Mouse (Mus musculus): ENCODE measurements around the gene Gm6993.

Gm6993 gene

GRCm38 (mm10) chr12:31232635-31233034 lies 7.9 kb upstream of the Gm6993 start:
- ChIA-PET POLR2A (interaction anchor here in 1 of 4 experiments (1.2 to 2.1 kb wide), 2 partner anchors 8 to 20 kb away, joined by 3 to 5 read pairs; no protein-coding TSS in a partner anchor), CTCF (no interaction called here)

DNA sequence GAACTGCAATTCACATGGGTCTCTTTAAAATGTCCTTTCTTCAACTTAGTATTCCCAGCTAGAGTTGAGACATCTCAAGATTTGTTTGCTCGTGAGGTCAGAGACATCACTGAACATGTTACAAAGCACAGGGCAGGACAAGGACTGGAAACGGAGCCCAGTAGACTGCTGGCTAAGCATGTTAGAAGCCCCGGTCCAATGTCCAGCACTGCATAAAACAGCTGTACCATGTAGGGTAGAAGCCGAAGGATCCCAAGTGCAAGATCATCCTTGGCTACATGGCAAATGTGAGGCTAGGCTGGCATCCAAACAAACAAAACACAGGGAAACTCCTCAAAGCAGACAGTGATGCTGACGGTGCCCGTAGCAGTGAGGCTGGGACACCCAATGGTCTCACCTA lies 5.6 kb upstream of the Gm6993 start:
- POLR2A ChIA-PET = interaction anchor here in 3 of 4 experiments (0.6 to 3.7 kb wide), 9 partner anchors 9 to 615 kb away, joined by 3 to 20 read pairs (median 4); partner anchors contain the start of gene Lamb1 (in 1 of the 3)
- CTCF ChIA-PET = interaction anchor here in 3 of 4 experiments (0.6 to 1.0 kb wide), 4 partner anchors 11 to 358 kb away, joined by 3 to 5 read pairs (median 4); no protein-coding TSS in a partner anchor

DNA sequence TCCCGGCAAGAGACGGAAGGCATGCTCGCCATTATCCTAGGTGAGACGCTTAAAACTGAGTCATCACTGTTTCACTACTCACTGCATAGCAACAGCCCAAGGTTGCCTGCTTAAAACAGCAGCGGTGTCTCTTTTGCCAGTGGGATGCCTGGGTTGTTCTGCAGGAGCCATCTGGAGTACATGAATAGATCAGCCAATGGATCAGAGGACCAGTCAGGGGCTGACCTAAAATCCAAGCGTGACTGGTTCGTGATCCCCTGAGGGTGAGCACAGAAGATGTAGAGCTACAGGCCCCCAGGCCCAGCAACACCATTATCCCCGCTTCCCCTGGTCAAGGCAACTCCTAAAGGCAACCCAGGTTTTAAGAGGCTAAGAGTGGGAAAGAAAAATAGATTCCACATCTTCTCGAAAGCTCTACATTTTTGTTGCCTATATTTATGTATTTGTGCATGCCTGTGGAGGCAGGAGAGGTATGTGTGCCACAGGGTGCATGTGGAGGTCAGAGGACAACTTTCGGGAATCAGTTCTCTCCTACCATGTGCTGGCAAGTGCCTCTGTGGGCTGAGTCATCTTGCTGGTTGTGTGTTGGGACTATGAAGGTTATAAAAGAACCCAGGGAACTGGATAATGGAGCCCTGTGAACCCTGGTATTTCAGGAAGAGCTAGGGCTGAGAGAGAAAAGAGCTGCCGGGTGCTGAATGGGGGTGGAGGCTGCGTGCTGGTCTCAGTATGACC lies 3.5 kb upstream of the Gm6993 start:
- POLR2A ChIA-PET = interaction anchor here in 3 of 4 experiments (0.9 to 3.7 kb wide), 7 partner anchors 11 to 17 kb away, joined by 3 to 20 read pairs (median 5); no protein-coding TSS in a partner anchor
- CTCF ChIA-PET = no interaction called here

DNA sequence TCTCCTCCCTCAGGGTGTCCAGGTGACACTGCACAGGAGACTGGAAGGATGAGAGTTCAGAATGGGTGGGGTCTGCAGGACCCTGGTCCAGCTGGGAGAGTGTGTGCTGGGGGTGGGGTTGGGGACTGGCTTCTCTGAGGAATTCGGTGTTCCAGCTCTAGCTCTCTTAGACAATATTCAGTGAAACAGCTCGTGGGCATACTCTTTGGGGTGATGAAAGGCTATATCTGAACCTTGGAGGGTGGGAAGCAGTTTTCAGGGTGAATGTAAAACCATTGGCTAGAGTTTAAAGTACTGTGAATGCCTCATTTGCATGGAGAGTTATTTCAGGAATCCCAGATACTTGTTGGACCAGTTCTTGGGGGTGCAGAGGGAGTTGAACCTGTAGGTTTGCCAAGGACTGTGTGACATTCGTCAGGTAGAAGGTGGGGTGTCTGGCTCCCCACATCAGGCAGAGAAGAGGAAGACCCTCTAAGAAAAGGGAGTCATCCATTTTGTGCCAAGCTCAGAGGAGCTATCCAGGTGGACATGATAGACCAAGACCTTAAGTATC lies 1.5 kb upstream of the Gm6993 start:
- ChIA-PET CTCF (interaction anchor here in 1 of 4 experiments (0.9 kb wide), 1 partner anchor 113 kb away, joined by 3 read pairs; no protein-coding TSS in a partner anchor), POLR2A (interaction anchor here in 3 of 4 experiments (0.5 to 2.6 kb wide), 9 partner anchors 10 to 28 kb away, joined by 3 to 14 read pairs (median 6); partner anchors contain the start of gene Lamb1 (in 1 of the 3))

DNA sequence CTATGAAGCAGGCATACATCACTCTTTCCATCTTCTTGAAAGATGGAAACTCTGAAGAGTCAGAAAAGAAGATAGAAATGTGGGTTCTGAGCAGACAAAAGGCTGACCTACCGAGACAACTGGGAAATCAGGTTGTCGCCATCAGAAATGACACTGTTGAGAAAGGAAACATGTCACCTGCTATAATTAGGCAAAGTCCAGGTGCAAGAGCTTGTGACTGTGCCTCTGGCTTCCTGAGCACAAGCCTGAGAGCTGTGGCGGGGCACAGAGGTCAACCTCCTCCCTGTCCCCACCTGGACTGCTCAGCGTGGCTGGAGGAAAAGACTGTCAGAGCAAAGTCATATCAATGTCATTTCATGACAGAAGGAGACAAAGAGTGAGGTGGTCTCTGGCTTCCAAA lies 772 bp upstream of the Gm6993 start:
- CTCF ChIA-PET = interaction anchor here in 2 of 4 experiments (0.9 kb wide), 2 partner anchors 72 to 114 kb away, joined by 3 read pairs; no protein-coding TSS in a partner anchor
- POLR2A ChIA-PET = interaction anchor here in 1 of 4 experiments (1.0 to 2.6 kb wide), 5 partner anchors 10 to 27 kb away, joined by 3 to 14 read pairs (median 6); partner anchors contain the start of gene Lamb1

DNA sequence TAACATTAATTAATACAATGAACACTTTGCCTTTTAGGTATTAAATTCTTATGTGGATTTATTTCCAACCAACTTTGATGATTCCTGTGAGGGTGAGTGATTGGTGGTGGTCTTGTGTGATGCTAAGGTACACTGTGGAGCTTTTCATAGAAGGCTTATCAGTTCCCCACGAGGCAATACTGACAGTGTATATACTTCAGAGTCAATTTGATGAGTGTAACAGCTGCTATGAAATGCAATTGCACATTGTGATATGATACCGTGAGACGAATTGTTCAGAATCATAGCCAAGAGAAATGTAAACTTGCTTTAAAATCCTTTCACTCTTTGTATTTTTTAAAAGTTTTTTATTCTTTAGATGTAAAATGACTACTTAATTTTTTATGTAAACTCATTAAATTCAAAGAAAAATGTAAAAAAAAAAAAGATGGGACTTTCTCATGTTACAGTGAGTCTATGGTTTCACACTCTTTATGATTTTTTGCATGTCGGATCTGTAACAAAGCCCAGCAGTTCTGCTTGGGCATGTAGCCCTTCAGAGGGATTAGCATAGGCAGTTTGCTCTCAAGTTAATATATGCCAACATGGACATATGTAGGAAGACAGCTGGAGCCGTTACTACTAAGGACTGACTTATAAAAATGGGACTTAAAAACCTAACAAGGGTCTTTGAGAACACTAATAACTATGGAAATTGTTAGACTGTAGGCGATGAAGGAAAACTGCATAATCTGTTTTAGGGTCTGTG lies 1.2 kb downstream of the Gm6993 start:
- ChIA-PET POLR2A (no interaction called here), CTCF (no interaction called here)

DNA sequence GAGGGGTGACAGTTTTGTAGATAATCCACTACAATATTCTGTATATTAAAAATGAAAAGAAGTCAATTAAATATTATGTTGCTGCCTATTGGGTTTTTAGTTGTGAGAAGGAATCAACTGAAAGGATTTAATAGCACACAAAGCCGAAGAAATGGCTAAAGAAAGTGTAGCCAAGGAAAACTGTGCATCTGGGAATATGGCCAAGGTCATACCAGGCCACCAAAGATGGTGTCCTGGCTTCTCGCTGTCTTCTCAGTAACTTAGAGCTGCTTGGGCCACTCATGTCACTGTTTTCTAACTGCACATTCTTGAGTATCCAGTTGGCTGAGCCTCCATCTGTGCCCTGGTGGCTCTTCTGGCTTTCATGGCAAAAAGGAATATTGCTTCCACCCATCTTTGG lies 3.4 kb downstream of the Gm6993 start:
- POLR2A ChIA-PET = interaction anchor here in 1 of 4 experiments (1.1 kb wide), 1 partner anchor 26 kb away, joined by 4 read pairs; no protein-coding TSS in a partner anchor
- CTCF ChIA-PET = no interaction called here

DNA sequence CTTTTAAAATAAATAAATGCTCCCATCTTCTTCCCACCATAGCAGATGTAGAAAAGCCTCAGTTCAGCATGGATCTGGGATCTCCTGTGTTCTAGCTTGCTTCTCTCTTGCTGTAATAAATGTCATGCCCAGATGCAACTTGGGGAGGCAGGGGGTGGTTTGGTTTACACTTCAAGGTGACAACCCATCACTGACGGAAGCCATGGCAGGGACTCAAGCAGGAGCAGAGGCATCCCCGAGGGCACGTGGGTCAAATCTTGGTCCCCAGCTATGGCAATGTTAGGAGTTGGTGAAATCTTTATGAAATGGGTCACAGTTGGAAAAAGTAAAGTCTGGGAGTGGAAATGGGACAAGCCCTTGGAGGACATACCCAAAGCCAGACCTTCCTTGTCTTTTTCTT lies 4.1 kb downstream of the Gm6993 start:
- POLR2A ChIA-PET = no interaction called here
- CTCF ChIA-PET = no interaction called here

DNA sequence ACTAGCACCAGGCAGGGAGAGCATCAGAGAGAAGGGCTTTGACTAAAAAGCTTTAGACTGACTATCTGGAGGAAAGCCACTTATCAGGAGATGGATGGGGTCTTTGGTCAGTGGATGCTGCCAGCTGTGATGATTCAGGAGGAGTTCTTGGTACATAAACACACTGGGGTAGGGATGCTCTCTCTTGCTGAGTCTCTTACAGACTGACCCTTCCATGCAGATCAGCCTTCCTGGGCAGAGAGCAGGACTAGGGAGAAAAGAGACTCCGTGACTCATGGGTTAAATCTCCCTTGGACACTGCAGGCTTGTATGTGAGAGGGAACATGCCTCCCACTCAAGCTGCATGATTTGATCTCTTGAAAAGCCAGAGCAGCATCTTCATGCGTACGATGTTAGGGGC lies 5.6 kb downstream of the Gm6993 start:
- CTCF ChIA-PET = no interaction called here
- POLR2A ChIA-PET = interaction anchor here in 1 of 4 experiments (0.7 kb wide), 1 partner anchor 19 kb away, joined by 3 read pairs; the partner anchor contains the start of gene Lamb1

DNA sequence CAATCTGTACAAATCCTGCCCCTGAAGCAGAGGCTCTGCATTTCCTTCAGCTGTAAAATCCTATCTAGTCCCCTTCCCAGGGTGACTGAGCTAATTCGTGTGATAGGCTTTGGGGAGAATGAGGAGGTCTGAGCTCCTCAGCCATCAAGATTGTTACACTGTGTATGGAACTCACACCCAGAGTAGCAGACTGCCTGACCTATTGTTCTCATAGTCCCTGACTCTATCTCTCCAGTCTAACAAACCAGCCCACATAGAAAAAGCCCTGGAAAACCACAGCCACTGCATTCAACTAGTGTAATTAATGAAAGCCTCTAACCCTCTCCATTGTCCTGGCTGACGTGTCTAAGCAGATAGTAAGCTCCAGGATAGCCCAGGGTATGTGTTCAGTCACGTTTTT lies 6.0 kb downstream of the Gm6993 start:
- POLR2A ChIA-PET = interaction anchor here in 1 of 4 experiments (0.7 kb wide), 1 partner anchor 18 kb away, joined by 3 read pairs; the partner anchor contains the start of gene Lamb1
- CTCF ChIA-PET = no interaction called here

- POLR2A ChIA-PET = interaction anchor here in 2 of 4 experiments (0.6 to 2.4 kb wide), 10 partner anchors 8 to 69 kb away, joined by 3 to 14 read pairs (median 4); partner anchors contain the start of genes Lamb1 (in 2 of the 2) and Gm6993 (in 1 of the 2)
- CTCF ChIA-PET = interaction anchor here in 1 of 4 experiments (0.5 kb wide), 1 partner anchor 8 kb away, joined by 4 read pairs; no protein-coding TSS in a partner anchor
These were observed 7.6 kb downstream of the Gm6993 start for GRCm38 (mm10) chr12:31248165-31248564.

- ChIA-PET POLR2A (interaction anchor here in 2 of 4 experiments (0.6 to 2.4 kb wide), 11 partner anchors 9 to 70 kb away, joined by 3 to 14 read pairs (median 4); partner anchors contain the start of genes Lamb1 (in 2 of the 2) and Gm6993 (in 1 of the 2)), CTCF (interaction anchor here in 1 of 4 experiments (0.6 kb wide), 1 partner anchor 422 kb away, joined by 3 read pairs; no protein-coding TSS in a partner anchor)
These were observed 8.1 kb downstream of the Gm6993 start for GRCm38 (mm10) chr12:31248681-31249080.

GRCm38 (mm10) chr12:31252259-31252658 lies 11.7 kb downstream of the Gm6993 start:
- ChIA-PET CTCF (no interaction called here), POLR2A (interaction anchor here in 2 of 4 experiments (1.5 to 4.4 kb wide), 3 partner anchors 13 to 27 kb away, joined by 3 to 20 read pairs (median 6); partner anchors contain the start of gene Lamb1 (in 2 of the 2))

- CTCF ChIA-PET = interaction anchor here in 1 of 4 experiments (0.6 kb wide), 1 partner anchor 33 kb away, joined by 4 read pairs; no protein-coding TSS in a partner anchor
- POLR2A ChIA-PET = interaction anchor here in 2 of 4 experiments (1.1 to 4.4 kb wide), 2 partner anchors 10 kb away, joined by 3 to 20 read pairs; partner anchors contain the start of gene Lamb1 (in 2 of the 2)
These were observed 14.4 kb downstream of the Gm6993 start for GRCm38 (mm10) chr12:31254978-31255377.

GRCm38 (mm10) chr12:31256121-31256903 lies 15.7 kb downstream of the Gm6993 start:
- POLR2A ChIA-PET = interaction anchor here in 2 of 4 experiments (0.6 to 2.5 kb wide), 8 partner anchors 9 to 133 kb away, joined by 3 to 9 read pairs (median 4); partner anchors contain the start of gene Lamb1 (in 1 of the 2)
- CTCF ChIA-PET = interaction anchor here in 1 of 4 experiments (0.6 kb wide), 1 partner anchor 9 kb away, joined by 4 read pairs; no protein-coding TSS in a partner anchor

- CTCF ChIA-PET = no interaction called here
- POLR2A ChIA-PET = interaction anchor here in 2 of 4 experiments (0.9 to 1.4 kb wide), 2 partner anchors 13 to 68 kb away, joined by 3 to 5 read pairs; no protein-coding TSS in a partner anchor
These were observed 21.3 kb downstream of the Gm6993 start for GRCm38 (mm10) chr12:31261882-31262281.

DNA sequence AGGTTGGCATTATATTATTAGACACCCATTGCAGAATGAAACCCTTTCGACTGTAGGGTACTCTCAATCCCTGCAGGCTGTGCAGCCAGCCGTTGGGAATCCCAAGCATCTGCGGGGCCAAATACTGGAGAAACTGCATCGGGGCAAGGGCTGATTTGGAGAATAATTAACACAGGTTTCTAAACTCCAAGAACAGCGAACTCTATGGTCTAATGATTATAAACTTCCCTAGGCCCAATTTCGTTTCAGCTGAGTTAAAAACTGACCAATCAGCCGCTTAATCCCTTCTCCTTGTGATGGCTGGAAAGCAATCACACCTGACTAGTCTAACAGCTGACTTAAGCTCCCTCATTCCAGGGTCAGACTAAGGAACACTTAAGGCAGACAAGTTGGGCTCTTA lies 23.4 kb downstream of the Gm6993 start:
- POLR2A ChIA-PET = interaction anchor here in 2 of 4 experiments (1.0 to 4.1 kb wide), 8 partner anchors 7 to 62 kb away, joined by 3 to 20 read pairs (median 6); no protein-coding TSS in a partner anchor
- CTCF ChIA-PET = interaction anchor here in 2 of 4 experiments (0.5 to 1.5 kb wide), 3 partner anchors 32 to 526 kb away, joined by 3 to 4 read pairs (median 4); no protein-coding TSS in a partner anchor
